Mouse (Mus musculus): ENCODE data around the gene Dmrt3.

GRCm38 (mm10) chr19:25672101-25672950 is 62.2 kb downstream of the Dmrt3 start, which contains the start of gene Dmrt2:
- no peak for TF ChIP-seq POLR2A (IDR thresholded peaks at IDR 0.05; ENCODE audit: low read depth, low read length)
- TF ChIP-seq CTCF (IDR thresholded peaks at IDR 0.05; ENCODE audit: extremely low read depth, insufficient read depth, insufficient read length, insufficient replicate concordance), result no peak
